Mouse (Mus musculus): ENCODE results near the gene Enthd1. TPM values are rescaled to one million over a fixed set of nuclear protein-coding genes. Genes with fewer than 3 reads are reported as not detected.

Gene Enthd1
- polyA plus RNA-seq, 1 experiment: not detected

- no peak for DNase-seq (ENCODE audit: low spot score)
Measured at GRCm38 (mm10) chr15:80407873-80408272, 157.1 kb downstream of the Enthd1 start.

Other genes starting within 250 kb of the Enthd1 start
- 0.47 and 0.71 TPM in 2 replicates for gene Grap2, start 7.4 kb upstream of the Enthd1 start, polyA plus RNA-seq (2012; rRNA removed)
- 18.5 and 19.9 TPM in 2 replicates for gene Fam83f, start 106.7 kb upstream of the Enthd1 start, polyA plus RNA-seq (2012; rRNA removed)
- 7.8 and 12.6 TPM in 2 replicates for gene Tnrc6b, start 146.2 kb upstream of the Enthd1 start, polyA plus RNA-seq (2012; rRNA removed)